Mouse (Mus musculus): ENCODE measurements around the gene Il27ra. TPM values are rescaled to one million over a fixed set of nuclear protein-coding genes. Genes with fewer than 3 reads are reported as not detected.

Il27ra gene
- polyA plus RNA-seq, 1 experiment = 7.9 TPM

DNA sequence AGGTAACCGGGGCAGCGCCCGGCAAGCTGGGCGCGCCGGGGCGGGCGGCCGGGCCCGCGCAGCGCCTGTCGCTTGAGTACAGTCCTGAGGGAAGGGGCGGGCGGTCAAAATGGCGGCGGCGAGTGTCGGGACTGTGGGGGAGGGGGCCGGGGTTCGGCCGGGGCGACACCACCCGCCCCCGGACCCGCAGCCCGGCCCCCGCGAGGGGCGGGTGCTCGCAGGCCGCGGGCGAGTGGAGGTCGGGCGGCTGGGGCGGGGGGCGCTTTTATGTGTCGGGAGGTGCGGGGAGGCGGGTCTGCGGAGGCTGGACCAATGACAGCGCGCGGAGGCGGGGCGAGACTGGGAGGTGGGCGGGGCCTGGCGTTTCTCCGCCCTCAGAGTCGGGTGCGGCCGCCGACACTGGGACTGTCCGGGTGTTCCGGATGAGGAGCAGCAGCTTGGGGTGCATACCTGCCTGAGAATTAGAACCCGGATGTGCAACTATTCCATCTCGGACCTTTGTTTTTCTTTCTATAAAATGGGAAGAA lies 24.7 kb upstream of the Il27ra start:
- TF ChIP-seq GATA1 (IDR thresholded peaks at IDR 0.05; ENCODE audit: borderline replicate concordance, low read length) = no peak
- TF ChIP-seq FLI1 (IDR thresholded peaks at IDR 0.05; ENCODE audit: low read length) = no peak
- peak overlapping the region; percentile 93 for H3K4me3 ChIP-seq (replicated peaks)
- no peaks in the 10 kb centered on the region for H3K27me3 ChIP-seq (replicated peaks)
- no peaks in the 10 kb centered on the region for H3K9me3 ChIP-seq
- H3K4me1 ChIP-seq = peaks cover 78% of the 10 kb centered on the region
- peaks cover 3% of the 10 kb centered on the region for H3K36me3 ChIP-seq (replicated peaks; ENCODE audit: low read length)

DNA sequence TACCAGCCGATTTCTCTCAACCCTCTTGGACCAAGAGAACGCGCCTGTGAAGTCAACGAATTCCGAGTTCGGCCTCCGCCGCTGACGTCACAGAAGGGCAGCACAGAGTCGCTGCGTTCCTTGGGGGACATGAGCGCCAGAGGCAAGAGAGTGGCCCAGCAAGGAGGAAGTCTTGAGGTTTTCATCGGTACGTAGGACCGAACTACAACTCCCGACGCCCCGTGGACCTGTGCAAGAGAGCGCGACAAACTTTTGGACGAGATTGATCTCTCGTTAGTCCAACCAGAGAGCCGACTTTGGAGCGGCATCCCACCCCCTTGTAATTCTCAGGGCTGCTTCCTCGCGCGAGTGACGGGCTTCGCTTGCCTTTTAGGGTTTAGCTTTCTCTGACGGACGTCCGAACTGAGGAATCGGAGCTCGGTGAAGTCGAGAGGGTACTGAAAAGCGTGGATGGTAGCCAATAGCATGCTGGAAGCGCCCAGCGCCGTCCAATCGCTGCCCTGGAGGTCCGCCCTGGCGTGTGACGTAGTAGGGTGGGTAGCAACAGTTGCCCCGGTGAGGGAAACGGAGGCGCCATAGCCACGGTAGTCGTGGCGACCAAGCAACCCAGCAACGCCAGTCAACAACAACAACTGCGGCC lies 24.0 kb upstream of the Il27ra start, which contains the start of gene Rfx1:
Rfx1 (plus strand) TSS at position 544 of the 640 bp plus-strand sequence.
- Histone ChIP-seq H3K4me3 (replicated peaks) (peak within 1 kb of the TSS; percentile 93), H3K27me3 (replicated peaks) (no peaks in the 10 kb centered on the region), H3K9me3 (0 out of 2 replicates have a peak, but pooled peaks cover 4% of the 10 kb centered on the region), H3K4me1 (peaks cover 71% of the 10 kb centered on the region), H3K36me3 (replicated peaks; ENCODE audit: low read length) (no peaks in the 10 kb centered on the region)
- no peak for TF ChIP-seq GATA1 (IDR thresholded peaks at IDR 0.05; ENCODE audit: borderline replicate concordance, low read length)
- TF ChIP-seq FLI1 (IDR thresholded peaks at IDR 0.05; ENCODE audit: low read length) = no peak

DNA sequence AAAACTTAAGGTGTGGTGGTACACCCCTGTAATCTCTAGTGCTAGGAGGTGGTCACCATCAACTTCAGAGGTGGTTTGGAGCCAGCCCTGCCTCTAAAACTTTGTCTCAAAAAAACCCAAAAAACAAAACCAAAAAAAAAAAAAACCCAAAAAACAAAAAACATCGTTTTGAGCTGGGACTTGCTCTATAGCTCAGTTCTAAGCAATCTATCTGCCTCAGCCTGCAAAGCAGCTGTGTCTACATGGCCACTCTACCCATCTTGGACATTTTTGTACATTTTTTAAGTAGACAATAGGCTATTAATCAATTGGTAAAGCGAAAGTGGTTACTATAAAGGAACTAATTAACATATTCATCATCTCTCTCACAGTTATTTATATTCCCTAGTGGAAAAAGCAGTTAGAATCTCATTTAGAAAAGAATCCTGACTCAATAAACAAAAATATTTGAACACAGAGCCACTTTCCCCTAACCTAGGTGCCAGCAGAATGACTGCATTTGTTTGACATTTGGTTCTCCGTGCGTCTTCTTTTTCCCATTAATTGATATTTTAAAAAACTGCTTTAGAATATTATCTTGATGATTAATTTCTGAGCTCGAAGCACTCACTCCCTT lies 23.2 kb upstream of the Il27ra start:
- no peak for TF ChIP-seq FLI1 (IDR thresholded peaks at IDR 0.05; ENCODE audit: low read length)
- TF ChIP-seq GATA1 (IDR thresholded peaks at IDR 0.05; ENCODE audit: borderline replicate concordance, low read length) = no peak
- H3K4me1 ChIP-seq = peaks cover 63% of the 10 kb centered on the region

GRCm38 (mm10) chr8:84065037-84065436 lies 22.6 kb upstream of the Il27ra start, which contains the start of gene Gm10643:
Gene Gm10643 (minus strand): TSS chr8:84065137.
- Histone ChIP-seq H3K36me3 (replicated peaks; ENCODE audit: low read length) (no peaks in the 10 kb centered on the region), H3K27me3 (replicated peaks) (no peaks in the 10 kb centered on the region), H3K9me3 (0 out of 2 replicates have a peak, but pooled peaks cover 4% of the 10 kb centered on the region), H3K4me1 (peaks cover 58% of the 10 kb centered on the region), H3K4me3 (replicated peaks) (peak within 1 kb of the TSS; percentile 93)
- TF ChIP-seq GATA1 (IDR thresholded peaks at IDR 0.05; ENCODE audit: borderline replicate concordance, low read length) (no peak), FLI1 (IDR thresholded peaks at IDR 0.05; ENCODE audit: low read length) (no peak)

More for the DNA sequence above, 23.2 kb upstream of the Il27ra start:
- Histone ChIP-seq H3K27me3 (replicated peaks) (no peaks in the 10 kb centered on the region), H3K9me3 (0 out of 2 replicates have a peak, but pooled peaks cover 4% of the 10 kb centered on the region), H3K4me3 (replicated peaks) (peak overlapping the region; percentile 93), H3K36me3 (replicated peaks; ENCODE audit: low read length) (no peaks in the 10 kb centered on the region)

DNA sequence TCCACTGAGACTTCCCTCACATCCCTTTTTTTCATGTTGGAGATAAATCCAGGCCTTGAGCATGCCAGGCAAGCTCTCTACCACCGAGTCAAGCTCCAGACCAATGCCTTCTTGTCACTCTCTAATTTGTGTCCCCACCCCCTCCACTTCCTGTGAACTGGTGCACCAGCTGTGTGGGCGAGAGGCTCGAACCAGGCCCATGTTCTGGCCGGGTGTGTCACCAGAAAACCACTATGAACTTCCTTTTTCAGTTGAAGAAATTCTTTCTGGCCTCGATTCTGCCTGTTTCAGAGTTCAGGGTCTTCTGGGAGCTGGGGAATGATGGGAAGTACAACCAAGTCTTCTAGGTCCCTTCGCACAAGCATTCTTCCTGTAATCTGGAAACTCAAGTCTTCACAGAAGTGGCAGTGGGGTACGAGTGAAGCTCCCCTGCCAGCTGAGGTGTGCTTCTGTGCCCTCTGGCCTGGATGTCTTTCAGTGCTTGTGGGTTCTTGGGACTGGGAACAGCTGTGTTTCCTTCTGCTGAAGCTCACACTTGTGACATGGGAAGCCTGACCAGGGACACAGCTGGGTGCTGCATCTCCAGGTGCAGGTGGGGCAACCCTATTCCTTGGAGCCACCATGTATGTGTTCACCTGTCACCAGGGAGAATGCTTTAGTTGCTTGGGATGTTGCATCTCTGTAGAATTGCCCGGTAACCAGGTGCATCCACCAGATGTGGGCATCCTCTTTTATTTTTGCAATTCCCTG lies 21.6 kb upstream of the Il27ra start:
- peak overlapping the region; percentile 78 for H3K4me3 ChIP-seq (replicated peaks)
- H3K27me3 ChIP-seq (replicated peaks) = no peaks in the 10 kb centered on the region
- H3K9me3 ChIP-seq = peaks cover 8% of the 10 kb centered on the region; the same call in 1 of the 2 replicates
- no peaks in the 10 kb centered on the region for H3K36me3 ChIP-seq (replicated peaks; ENCODE audit: low read length)
- peaks cover 48% of the 10 kb centered on the region for H3K4me1 ChIP-seq
- TF ChIP-seq GATA1 (IDR thresholded peaks at IDR 0.05; ENCODE audit: borderline replicate concordance, low read length) = no peak
- no peak for TF ChIP-seq FLI1 (IDR thresholded peaks at IDR 0.05; ENCODE audit: low read length)

- no peak overlapping the region for H3K4me3 ChIP-seq (replicated peaks)
- no peaks in the 10 kb centered on the region for H3K27me3 ChIP-seq (replicated peaks)
- H3K36me3 ChIP-seq (replicated peaks; ENCODE audit: low read length) = no peaks in the 10 kb centered on the region
- no peak for TF ChIP-seq FLI1 (IDR thresholded peaks at IDR 0.05; ENCODE audit: low read length)
- TF ChIP-seq GATA1 (IDR thresholded peaks at IDR 0.05; ENCODE audit: borderline replicate concordance, low read length) = no peak
- H3K4me1 ChIP-seq = peaks cover 33% of the 10 kb centered on the region
- H3K9me3 ChIP-seq = peaks cover 8% of the 10 kb centered on the region; the same call in 1 of the 2 replicates
Measured at GRCm38 (mm10) chr8:84060245-84060644, 17.9 kb upstream of the Il27ra start.

DNA sequence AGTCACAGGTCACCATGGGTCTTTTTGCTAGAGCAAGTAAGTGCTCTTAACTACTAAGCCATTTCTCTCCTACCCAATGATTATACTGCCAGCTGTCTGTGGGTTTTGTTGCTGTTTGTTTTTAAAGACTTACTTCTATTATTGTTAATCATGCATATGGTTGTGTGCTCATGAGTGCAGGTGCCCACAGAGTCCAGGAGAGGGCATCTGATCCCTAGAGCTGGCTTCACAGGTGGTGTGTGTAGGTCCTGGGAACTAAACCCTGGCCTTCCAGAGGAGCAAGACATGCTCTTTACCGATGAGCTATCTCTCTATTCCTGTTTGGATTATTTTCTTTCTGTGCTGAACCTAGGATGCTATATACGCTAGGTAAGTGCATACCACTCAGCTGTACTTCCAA lies 16.8 kb upstream of the Il27ra start:
- Histone ChIP-seq H3K27me3 (replicated peaks) (no peaks in the 10 kb centered on the region), H3K36me3 (replicated peaks; ENCODE audit: low read length) (no peaks in the 10 kb centered on the region), H3K4me3 (replicated peaks) (no peak overlapping the region), H3K9me3 (peaks cover 8% of the 10 kb centered on the region; the same call in 1 of the 2 replicates), H3K4me1 (peaks cover 23% of the 10 kb centered on the region)
- TF ChIP-seq GATA1 (IDR thresholded peaks at IDR 0.05; ENCODE audit: borderline replicate concordance, low read length) = no peak

GRCm38 (mm10) chr8:84057827-84058226 lies 15.4 kb upstream of the Il27ra start:
- TF ChIP-seq FLI1 (IDR thresholded peaks at IDR 0.05; ENCODE audit: low read length) = no peak
- TF ChIP-seq GATA1 (IDR thresholded peaks at IDR 0.05; ENCODE audit: borderline replicate concordance, low read length) = no peak
- no peaks in the 10 kb centered on the region for H3K27me3 ChIP-seq (replicated peaks)
- H3K36me3 ChIP-seq (replicated peaks; ENCODE audit: low read length) = no peaks in the 10 kb centered on the region
- no peak overlapping the region for H3K4me3 ChIP-seq (replicated peaks)
- peaks cover 11% of the 10 kb centered on the region for H3K4me1 ChIP-seq
- H3K9me3 ChIP-seq = peaks cover 8% of the 10 kb centered on the region; the same call in 1 of the 2 replicates

GRCm38 (mm10) chr8:84053229-84053628 lies 10.8 kb upstream of the Il27ra start:
- TF ChIP-seq GATA1 (IDR thresholded peaks at IDR 0.05; ENCODE audit: borderline replicate concordance, low read length) (no peak), FLI1 (IDR thresholded peaks at IDR 0.05; ENCODE audit: low read length) (no peak)
- Histone ChIP-seq H3K27me3 (replicated peaks) (peaks cover 24% of the 10 kb centered on the region), H3K9me3 (no peaks in the 10 kb centered on the region; the same call in 1 of the 2 replicates), H3K36me3 (replicated peaks; ENCODE audit: low read length) (no peaks in the 10 kb centered on the region), H3K4me1 (peaks cover 13% of the 10 kb centered on the region), H3K4me3 (replicated peaks) (no peak overlapping the region)

Data from megakaryocyte, embryonic 14.5 days (primary cell).